Mouse (Mus musculus) embryo, embryonic 9.5 days (tissue): Measurements from ENCODE around the gene Hspb7.
A peak's percentile ranks its signal among the peaks of the same experiment; 100 is the strongest.

Experiments
- DNase-seq: peaks from one replicate; pipeline ENCODE4 v3.0.0-alpha.2; 2017; ENCODE audit errors: extremely low spot score

The Hspb7 gene

DNA sequence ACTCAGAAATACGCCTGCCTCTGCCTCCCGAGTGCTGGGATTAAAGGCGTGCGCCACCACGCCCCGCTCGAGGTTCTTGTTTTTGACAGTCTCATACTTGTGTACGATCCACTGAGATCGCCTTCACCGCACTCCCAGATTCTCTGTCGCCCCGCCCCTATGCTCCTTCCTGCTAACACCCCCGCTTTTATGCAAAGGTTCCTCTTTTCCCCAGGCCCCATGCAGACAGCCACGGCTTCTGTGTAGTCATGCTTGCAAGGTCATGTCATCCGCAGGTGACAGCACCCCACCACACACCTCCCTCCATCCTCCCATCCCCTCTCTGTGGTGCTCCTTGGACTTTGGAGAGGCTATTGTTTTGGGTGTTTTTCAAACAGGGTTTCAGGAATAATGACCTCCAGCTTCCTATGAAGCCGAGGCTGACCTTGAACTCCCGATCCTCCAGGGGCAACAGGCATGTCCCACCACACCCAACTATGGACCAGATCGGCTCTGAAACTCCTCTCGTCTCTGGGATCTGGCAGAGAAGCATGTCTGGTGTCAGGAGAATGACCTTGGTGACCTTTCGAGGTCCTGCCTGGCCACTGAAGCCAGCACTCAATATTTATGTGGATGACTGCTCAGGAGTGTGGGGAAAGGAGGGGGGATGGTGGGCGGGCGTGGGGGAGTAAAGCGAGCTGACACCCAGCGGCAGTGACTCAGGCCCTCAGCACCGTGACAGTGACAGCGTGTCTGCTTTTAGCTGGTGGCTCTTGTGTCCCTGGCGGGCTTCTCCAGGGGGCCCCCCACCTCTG lies 984 bp upstream of the Hspb7 start:
- DNase-seq, result no peak

DNA sequence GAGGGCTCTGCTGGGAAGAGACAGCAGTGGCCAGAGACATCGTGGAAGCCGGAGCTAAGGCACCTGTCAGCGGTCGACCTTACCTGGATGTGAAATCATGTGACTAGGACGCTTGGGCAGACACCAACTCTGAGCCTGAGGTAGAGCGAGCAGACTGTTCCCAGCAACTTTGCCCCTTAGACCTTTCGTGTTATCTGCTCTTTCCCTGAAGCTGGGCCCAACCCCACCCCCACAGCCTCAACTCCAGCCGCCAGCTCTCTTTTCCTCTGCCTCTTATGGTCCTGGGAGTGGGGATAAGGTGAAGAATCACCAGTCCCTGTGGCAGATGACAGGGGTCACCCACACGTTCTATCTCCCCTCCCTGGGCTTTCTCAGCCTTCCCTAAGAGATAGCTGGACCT lies 307 bp downstream of the Hspb7 start:
- no peak for DNase-seq

DNA sequence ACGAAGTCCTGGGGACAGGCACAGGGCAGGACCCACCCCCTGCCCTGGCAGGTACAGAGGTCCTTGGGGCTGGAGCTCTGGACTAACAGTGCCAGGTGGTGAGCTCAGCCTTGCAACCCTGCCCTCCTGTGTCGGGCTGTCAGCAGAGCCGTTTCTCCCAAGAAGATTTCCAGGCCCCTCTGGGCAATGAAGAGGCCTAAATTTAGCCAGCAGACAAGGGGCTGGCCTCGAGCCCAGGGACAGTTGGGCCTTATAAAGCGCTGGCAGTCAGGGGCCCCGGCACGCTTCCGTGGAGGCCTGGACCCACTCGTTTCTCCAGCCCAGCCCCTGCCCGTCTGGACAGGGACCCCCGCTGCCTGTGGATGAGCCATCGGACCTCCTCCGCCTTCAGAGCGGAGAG lies 844 bp downstream of the Hspb7 start:
- DNase-seq, result no peak

DNA sequence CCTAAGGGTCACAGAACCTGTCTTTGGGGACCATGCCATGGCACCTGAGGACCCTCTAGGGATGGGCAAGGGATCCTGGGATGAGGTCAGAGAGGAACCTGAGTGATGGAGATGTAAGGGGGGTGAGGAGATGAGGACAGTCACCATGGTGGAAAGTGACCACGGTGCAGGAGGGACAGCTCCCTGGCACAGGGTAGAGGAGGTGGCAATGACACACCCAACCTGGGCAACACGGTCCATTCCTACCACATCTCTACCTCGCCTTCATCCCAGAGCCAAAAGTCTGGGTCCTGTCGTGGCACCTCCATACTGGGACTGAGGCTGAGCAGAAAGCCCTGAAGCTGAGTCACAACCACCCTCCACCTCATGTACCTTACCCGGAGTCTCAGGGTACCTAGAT lies 2.3 kb downstream of the Hspb7 start:
- DNase-seq, result no peak

DNA sequence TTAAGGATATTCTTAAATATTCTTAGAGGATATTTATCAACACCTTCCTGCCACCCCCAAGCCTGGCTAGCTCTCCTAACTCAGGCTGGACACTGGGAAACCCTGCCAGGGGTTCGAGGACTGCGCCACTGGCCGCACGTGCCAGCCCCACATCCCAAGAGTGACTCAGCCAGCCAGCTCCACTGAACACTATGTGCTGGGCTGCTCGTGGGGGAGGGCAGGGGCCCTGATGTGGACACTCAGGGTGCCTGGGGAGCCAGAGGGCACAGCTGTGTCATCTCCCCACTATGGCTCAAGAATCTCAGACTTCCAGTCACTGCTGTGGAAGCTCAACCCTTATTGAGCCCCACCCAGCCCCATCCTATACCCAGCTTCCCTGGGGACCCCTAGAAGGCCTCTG lies 2.7 kb downstream of the Hspb7 start:
- DNase-seq, result no peak

DNA sequence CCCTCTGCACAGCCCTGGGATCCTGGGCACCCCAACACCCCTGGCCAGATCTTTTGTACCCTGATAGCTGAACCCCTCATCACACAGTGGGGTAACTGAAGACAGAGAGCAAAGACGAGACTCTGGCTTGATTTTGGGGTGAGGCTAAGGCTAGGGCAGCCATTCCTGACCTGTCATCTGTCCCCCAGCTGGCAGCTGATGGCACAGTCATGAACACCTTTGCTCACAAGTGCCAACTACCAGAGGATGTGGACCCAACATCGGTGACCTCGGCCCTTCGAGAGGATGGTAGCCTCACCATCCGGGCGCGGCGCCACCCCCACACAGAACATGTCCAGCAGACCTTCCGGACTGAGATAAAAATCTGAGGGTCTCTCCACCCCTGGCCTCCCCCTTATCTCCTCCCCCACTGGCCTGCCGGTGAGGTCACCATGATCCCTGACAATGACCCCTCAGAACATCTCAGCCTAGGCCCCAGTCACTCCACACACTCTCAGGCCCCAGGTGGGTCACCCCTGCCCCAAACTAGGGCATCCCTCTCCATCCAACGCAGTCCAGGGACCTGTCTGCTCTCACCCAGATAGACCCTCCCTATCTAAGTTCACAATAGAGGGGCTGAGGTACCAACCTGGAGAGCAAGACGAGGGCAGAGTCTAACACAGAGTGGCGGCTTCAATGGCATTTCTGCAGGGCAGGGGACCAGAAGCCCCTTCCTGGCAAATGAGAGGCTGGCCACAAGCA lies 3.3 kb downstream of the Hspb7 start:
- no peak for DNase-seq

DNA sequence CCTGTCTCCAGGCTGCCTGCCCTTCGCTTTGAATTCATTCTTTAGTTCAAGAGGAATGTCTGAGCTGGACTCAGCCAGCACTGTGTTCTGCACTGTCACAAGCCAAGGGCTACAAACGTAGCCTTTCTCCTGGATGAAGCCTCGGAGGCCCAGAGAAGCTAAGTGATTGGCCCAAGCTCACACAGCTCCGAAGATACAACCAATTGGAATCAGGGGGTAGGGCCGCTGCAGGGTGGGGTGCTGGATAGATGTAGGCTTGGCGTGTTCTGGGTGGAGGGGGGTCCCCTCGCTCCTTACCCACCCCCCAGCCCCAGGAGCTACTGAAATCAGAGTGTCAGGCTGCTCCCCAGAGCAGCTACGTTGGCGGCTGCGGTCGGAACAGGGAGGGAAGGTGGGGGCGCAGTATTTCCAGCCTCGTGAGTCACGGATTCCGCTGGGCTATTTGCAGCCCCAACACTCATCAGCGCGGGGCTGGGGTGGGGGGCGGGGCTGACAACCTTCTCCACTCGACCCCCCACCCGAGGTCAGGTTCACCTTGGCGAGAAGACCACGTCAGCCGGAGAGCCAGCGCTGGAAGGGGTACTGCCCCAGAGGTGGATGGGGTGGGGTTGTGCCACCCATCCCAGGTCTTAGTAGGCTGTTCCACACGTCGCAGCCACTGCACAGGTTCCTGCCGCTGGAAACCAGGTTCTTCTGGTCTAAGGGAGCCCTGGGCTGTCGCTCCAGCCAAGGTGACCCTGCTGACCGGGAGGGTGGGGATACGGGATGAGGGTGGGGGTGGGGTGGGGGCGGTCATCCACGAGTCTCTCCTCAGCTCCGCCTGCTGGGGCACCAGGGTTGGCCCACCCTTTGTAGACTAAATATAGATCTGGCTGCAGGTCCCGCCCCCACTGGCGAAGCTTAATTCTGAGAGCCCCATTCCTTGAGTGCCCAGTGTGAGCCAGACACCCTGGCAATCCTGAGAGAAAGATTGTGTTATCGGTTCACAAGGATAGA lies 5.2 kb downstream of the Hspb7 start:
- peak; percentile 24 for DNase-seq

DNA sequence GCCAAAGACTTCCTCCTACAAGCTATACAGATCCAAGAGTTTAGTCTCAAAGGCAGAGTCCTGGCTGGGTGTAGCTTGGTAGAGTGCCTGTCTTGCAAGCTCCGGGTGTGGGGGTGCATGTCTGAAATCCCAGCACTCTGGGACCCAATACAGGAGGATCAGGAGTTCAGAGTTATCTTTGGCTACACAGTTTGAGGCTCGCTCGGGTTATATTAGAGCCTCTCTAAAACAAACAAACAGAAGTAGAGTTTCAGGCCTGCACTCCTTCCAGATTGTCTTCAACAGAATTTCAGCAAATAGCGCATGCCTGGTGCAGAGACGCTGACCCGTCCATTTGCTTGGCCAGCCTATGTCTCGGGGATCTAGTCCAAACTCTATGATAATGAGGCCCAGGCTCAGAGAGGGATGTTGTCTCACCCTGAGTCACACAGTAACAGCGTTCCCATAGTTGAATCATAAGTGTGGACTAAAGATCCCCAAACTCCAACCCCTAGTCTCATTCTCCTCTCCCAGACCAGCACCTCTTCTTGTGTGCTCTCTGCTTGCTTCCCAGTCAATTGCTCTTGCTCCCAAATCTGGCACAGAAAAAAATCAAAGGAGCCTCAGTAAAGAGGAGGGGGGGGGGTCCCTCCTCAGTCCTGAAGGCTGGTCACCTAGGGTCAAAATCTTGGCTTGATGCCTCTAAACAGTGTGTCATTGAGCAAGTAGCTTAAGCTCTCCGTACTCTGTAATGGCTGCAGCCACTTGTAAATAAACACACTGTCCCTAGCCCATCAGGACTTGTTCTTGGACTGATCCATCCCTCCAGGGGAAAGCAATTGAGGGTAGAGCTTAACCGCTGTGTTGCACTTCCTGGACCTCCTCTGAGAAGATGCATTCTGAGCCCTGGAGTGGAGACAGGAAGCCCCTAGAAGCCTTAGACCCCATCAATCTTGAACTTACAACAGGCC lies 6.5 kb downstream of the Hspb7 start:
- no peak for DNase-seq

DNA sequence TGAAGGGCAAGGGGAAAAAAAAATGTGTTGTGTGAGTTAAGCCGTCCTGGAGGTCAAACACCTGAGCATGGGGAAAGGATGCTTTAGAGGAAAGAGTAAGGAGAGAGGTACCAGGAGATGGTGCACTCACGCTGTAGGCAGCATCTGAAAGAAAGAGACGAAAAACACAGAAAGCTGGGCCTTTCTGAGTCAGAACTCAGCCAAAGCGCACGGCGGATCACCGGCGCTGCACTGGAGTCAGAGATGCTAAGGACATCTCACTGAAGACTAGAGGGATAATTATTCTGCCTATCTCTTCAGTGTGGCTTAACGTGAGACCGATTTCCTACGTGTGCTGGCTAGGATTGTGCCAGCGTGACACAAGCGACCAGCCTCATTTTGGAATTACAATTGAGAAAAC lies 7.3 kb downstream of the Hspb7 start:
- no peak for DNase-seq

DNA sequence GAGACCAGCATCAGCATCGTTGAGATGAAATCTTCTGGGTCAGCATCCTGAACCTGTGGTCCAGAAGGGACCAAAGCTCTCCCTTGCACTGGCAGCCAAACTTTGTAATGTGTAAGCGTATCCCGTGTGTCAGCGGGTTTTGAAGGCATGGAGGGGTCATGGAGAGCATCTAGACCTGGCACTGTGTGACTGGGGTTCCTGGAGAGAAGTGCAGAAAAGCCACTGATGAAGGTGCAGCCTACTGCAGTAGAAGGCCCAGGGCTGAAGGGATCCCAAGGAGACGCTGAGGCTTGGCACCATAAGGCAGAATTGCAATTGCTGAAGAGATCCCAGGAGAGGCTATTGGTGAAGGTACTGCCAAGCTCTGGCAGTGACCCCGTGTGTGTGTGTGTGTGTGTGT lies 8.8 kb downstream of the Hspb7 start:
- no peak for DNase-seq

DNA sequence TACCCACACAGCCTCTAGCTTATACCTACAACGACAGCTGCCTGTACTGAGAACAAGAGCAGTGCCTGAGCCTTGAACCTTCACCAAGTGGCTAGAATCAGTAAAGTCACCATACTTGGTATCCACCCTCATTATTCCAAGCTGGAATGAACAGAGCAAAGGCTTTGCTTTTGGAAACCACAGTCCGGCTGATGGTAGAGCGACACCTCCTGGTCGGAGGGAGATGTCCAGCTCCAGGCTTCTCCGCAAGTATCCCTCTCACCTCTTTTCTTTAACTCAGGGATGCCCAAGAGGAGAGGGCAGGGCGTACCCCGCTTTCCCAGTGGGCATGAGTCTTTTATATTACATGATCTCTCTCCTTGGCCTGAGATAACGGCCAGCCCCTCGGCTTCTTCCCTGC lies 9.3 kb downstream of the Hspb7 start:
- peak; percentile 38 for DNase-seq

DNA sequence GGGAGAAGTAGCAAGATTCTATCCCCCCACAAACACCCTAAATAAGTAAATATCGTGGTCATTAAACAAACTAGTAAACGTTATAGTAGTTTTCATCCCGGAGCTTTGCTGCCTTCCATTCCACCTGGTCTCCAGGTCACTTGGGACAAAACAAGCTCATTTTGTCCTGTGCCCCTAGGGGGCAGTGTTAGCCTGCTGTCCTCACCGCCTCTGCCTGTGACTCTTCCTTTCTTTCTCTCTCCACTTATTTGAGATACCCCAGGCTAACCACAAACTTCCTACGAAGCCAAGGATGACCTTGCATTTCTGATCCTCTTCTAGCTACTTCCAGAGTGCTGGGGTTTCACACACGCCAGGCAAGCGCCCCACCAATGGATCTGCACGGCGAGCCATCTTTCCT lies 10.4 kb downstream of the Hspb7 start:
- DNase-seq, result peak; percentile 61

DNA sequence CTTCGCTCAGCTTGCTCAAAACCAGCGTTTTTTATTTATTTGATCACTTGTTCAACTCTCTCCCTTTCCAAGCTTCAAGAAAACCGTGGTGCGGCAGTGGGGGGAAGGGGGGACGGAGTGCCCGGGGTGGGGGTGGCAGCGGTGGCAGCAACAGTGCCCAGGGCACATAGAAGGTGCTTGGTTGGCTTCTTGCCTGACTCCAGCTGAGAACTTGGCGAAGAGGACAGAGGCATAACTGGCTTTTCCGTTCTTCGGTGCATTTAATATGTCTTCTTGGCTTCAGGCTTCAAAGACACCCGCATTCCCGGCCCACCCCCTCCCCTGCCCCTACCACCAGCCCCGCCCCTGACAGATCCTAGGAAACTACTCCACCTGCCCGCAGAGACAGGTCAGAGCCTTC lies 12.1 kb downstream of the Hspb7 start:
- no peak for DNase-seq

DNA sequence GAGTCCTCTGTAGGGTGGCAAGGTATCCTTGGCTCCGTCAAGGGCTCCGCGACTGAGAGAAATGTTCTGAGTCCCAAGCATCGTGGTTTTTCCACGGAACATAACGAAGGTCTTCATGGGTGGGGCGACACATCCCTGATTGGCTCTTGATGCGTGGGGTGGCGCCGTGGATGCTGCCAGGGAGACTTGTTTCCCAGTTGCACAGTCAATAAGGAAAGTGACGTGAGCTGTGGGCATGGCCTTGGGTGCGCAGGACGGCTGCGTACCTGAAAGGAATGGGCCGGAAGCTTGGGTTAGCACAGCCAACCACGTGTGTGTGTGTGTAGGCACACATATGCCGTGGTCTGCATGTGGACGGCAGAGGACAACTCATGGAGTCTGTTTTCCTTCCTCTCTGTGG lies 12.6 kb downstream of the Hspb7 start:
- DNase-seq, result no peak

DNA sequence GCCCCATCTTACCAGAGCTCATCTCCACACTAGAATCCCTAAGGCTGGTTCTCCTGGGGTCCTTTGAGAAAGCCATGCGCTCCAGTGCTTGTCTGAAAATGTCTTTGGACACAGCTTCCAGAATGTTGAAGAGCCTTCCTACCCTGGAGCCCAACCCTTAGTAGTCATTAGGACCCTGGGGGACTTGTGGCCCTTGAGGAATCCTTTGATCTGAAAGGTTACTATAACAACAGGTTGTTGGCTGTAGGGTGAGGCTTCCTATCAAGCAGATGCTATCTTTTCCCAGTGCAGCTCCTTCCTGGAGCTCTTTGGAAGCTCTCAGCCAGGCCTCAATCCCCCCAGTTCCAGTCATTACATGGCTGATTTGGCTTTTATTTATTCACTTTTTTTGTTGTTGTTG lies 15.4 kb downstream of the Hspb7 start, which contains the start of gene Srarp:
Srarp (minus strand) TSS at position 132 of the 400 bp plus-strand sequence.
- no peak for DNase-seq

DNA sequence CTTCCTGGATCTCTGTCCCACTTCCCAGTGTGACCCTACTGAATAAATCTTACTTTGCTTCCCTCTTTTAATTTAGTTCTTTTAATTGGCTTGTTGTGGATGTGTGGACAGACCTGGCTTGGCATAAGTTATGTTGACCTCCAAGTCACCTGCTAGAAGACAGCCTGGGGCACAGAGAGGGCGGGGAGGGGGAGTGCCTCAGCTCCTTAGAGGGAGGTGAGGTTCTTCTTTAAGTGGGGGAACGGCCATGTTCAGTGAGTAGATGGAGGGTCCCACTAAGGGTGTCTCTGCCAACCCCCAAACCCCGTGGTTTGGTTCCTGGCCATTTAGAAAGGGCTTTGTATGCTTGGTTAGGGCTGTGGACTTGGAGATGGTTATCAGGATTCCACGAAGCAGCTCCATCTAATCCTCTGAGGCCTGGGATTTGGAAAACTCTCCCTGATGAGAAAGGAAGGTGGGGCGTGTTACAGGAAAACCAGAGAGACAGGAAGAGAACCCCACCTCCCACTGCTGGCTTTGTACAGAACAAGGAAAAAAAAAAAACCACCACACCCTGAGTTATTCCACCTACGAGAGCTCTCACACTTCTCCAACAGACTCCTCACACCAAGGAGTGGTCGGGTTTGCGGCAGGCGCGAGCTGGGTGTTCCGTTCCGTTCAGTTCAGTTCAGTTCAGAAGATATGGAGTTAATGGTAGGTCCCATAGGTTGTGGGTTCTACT lies 18.7 kb downstream of the Hspb7 start:
- DNase-seq, result no peak

DNA sequence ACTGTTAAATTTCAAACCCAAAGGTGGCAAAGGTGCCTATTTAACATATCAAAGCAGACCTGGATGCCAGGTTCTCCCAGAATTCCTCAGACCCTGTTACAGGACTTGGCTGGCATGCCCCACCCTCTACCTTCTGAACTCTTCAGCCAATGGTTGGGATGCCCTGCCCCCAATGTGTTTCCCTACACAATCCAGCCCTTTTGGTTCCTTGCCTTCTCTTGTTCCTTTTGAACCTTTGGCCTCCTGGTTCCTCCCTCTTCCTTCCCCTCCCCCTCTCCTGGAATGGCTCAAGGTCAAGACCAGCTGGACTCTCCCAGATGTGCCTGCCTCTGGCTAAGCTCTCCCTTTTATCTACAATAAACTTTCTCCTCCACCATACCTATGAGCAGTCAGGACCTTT lies 20.3 kb downstream of the Hspb7 start:
- DNase-seq, result no peak

DNA sequence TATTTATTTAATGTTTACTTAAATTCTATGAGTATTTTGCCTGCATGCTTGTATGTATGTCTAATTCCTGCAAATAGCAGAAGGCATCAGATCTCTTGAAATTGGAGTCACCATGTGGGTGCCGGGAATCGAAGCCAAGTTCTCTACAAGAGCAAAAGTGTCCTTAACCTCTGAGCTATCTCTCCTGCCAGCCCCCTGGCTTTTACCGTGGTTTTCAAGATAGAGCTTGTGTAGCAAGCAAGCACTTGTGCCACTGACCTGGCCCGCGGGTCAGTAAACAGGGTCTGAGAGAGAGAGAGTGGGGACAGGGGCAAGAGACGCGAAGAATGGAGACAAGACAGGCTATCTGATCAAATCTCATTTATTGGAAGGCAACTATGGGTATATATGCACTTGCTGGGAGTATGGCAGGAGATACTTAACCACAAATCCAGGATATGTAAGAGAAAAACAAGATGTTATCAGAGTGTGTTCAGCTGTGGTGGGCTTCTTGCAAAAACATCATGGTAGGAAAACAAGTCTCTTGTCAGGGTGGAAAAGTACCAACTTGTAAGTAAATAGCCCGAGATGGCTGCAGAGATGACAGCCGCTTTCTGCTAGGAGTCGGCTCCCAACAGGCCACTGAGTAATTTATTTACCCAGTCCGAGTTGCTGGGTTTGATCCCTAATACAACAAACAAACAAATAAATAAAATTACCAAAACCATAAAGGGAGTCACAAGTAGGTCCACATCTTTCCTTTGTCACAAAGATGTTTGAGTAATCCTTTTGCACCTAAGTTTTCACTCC lies 23.3 kb downstream of the Hspb7 start:
- DNase-seq, result no peak
